Mouse (Mus musculus) forebrain, embryonic 16.5 days (tissue): ENCODE data around the gene Tmem203. TPM values are rescaled to one million over a fixed set of nuclear protein-coding genes. Genes with fewer than 3 reads are reported as not detected.
"Not testable (repeated sequence)": the region's sequence is repeated elsewhere in the genome, so short reads cannot be mapped to it uniquely, and the experiment has no call there.

Experiments
- ATAC-seq: fragments of 200-750 bp; cut with Nextera tagmentation; 2 replicates; pipeline ENCODE4 v1.8.0; 2017; ENCODE audit warnings: mild to moderate bottlenecking, moderate library complexity
- H3K27ac ChIP-seq: fragments of 300-500 bp; sonication (generic); 2 replicates; pipeline ENCODE4 v1.5.1; 2014; ENCODE audit warnings: low read length, control low read depth
- H3K27me3 ChIP-seq: fragments of 300-500 bp; sonication (generic); replicated peaks from 2 replicates; pipeline ENCODE4 v1.6.1; 2014; ENCODE audit warnings: low read length; ENCODE audit not compliant: control insufficient read depth, insufficient read depth
- H3K36me3 ChIP-seq: fragments of 300-500 bp; sonication (generic); 2 replicates; pipeline ENCODE4 v1.6.1; 2014; ENCODE audit not compliant: control insufficient read depth, insufficient read depth
- H3K4me1 ChIP-seq: fragments of 300-500 bp; sonication (generic); replicated peaks from 2 replicates; pipeline ENCODE4 v1.6.1; 2014; ENCODE audit warnings: low read length; ENCODE audit not compliant: control insufficient read depth, insufficient read depth
- H3K4me2 ChIP-seq: fragments of 300-500 bp; sonication (generic); 2 replicates; pipeline ENCODE4 v1.6.1; 2014; ENCODE audit warnings: mild to moderate bottlenecking, low read length, control low read depth
- H3K4me3 ChIP-seq: fragments of 300-500 bp; sonication (generic); replicated peaks from 2 replicates; pipeline ENCODE4 v1.5.1; 2014; ENCODE audit warnings: mild to moderate bottlenecking, low read length, control low read depth
- H3K9ac ChIP-seq: fragments of 300-500 bp; sonication (generic); replicated peaks from 2 replicates; pipeline ENCODE4 v1.6.1; 2014; ENCODE audit warnings: low read depth, low read length, control low read depth
- H3K9me3 ChIP-seq: fragments of 300-500 bp; sonication (generic); 2 replicates; pipeline ENCODE4 v1.6.1; 2016; ENCODE audit warnings: low read length; ENCODE audit not compliant: control insufficient read depth
- WGBS: fragments of 180-500 bp; shearing (Covaris S2); extraction: QIAGEN DNeasy Blood & Tissue Kit; methylation state at CpG from one replicate; pipeline ENCODE4 v1.1.7; 2014; 5-methylcytosine and 5-hydroxymethylcytosine counted together
- polyA plus RNA-seq: library from polyadenylated mRNA; unstranded; fragments of >200 nt; fragmentation: Nextera tagmentation; extraction: Ambion mirVana; gene quantifications from 2 replicates; pipeline ENCODE4 v1.2.1, GENCODE M21; 2015

Gene Tmem203
- polyA plus RNA-seq, 1 experiment from 2014 or later: 16.0 TPM

GRCm38 (mm10) chr2:25256443-25257109 is 1.3 kb downstream of the Tmem203 start:
- H3K4me1 ChIP-seq: peaks cover 21% of the 10 kb centered on the region
- not testable (repeated sequence) for H3K27ac ChIP-seq, H3K27me3 ChIP-seq, H3K36me3 ChIP-seq, H3K9me3 ChIP-seq, ATAC-seq
- peak overlapping the region; percentile 97 for H3K4me3 ChIP-seq
- WGBS: 60% methylated on average over 11 of the region's 12 CpGs
- H3K9ac ChIP-seq: peak overlapping the region; percentile 91
- peak overlapping the region; percentile 95 for H3K4me2 ChIP-seq

- not testable (repeated sequence) for H3K9ac ChIP-seq, H3K27ac ChIP-seq, H3K27me3 ChIP-seq, H3K4me2 ChIP-seq, H3K4me3 ChIP-seq, ATAC-seq, H3K9me3 ChIP-seq, H3K36me3 ChIP-seq
- WGBS: 87% methylated on average over 5 of the region's 5 CpGs
- peaks cover 24% of the 10 kb centered on the region for H3K4me1 ChIP-seq
These were observed 2.0 kb downstream of the Tmem203 start for GRCm38 (mm10) chr2:25257250-25257649.

- H3K4me3 ChIP-seq: no peak overlapping the region
- peaks cover 34% of the 10 kb centered on the region for H3K4me1 ChIP-seq
- no peaks in the 10 kb centered on the region for H3K36me3 ChIP-seq
- H3K9ac ChIP-seq: no peak overlapping the region
- no peaks in the 10 kb centered on the region; the same call in 1 of the 2 replicates for H3K27me3 ChIP-seq
- ATAC-seq: no peak
- H3K9me3 ChIP-seq: no peaks in the 10 kb centered on the region
- WGBS: 50% methylated on average over 2 of the region's 2 CpGs
- H3K27ac ChIP-seq: no peak overlapping the region
- no peak overlapping the region for H3K4me2 ChIP-seq
These were observed 3.6 kb downstream of the Tmem203 start for GRCm38 (mm10) chr2:25258887-25259286.

GRCm38 (mm10) chr2:25261870-25262269 is 6.6 kb downstream of the Tmem203 start:
- Histone ChIP-seq H3K4me1 (peaks cover 46% of the 10 kb centered on the region), H3K9ac (peak overlapping the region; percentile 62), H3K36me3 (no peaks in the 10 kb centered on the region), H3K27ac (peak overlapping the region; percentile 70), H3K27me3 (no peaks in the 10 kb centered on the region; the same call in 1 of the 2 replicates), H3K4me2 (peak overlapping the region; percentile 99), H3K4me3 (peak overlapping the region; percentile 67), H3K9me3 (no peaks in the 10 kb centered on the region)
- 48% methylated on average over 12 of the region's 12 CpGs for WGBS
- ATAC-seq: 0 out of 2 replicates have a peak, but pooled peaks have one; percentile 1

- peaks cover 47% of the 10 kb centered on the region for H3K4me1 ChIP-seq
These were observed 7.1 kb downstream of the Tmem203 start, which contains the start of gene Tprn for GRCm38 (mm10) chr2:25262291-25262767. Gene Tprn (plus strand): TSS chr2:25262618.

GRCm38 (mm10) chr2:25262795-25263622 is 7.8 kb downstream of the Tmem203 start:
- Histone ChIP-seq H3K36me3 (no peaks in the 10 kb centered on the region), H3K4me2 (peak overlapping the region; percentile 99), H3K4me3 (peak overlapping the region; percentile 67), H3K9me3 (no peaks in the 10 kb centered on the region), H3K4me1 (peaks cover 50% of the 10 kb centered on the region), H3K9ac (peak overlapping the region; percentile 74), H3K27me3 (no peaks in the 10 kb centered on the region; the same call in 1 of the 2 replicates), H3K27ac (peak overlapping the region; percentile 48)
- peak; percentile 32 for ATAC-seq
- under 1% methylated on average over 79 of the region's 82 CpGs for WGBS

More at GRCm38 (mm10) chr2:25262291-25262767, 7.1 kb downstream of the Tmem203 start, which contains the start of gene Tprn:
- Histone ChIP-seq H3K36me3 (no peaks in the 10 kb centered on the region), H3K4me3 (peak within 1 kb of the TSS; percentile 67), H3K4me2 (peak within 1 kb of the TSS; percentile 99), H3K27ac (peak within 1 kb of the TSS; percentile 70), H3K9me3 (no peaks in the 10 kb centered on the region), H3K9ac (peak within 1 kb of the TSS; percentile 74), H3K27me3 (no peaks in the 10 kb centered on the region; the same call in 1 of the 2 replicates)
- under 1% methylated on average over 39 of the region's 39 CpGs for WGBS
- ATAC-seq: peak; percentile 99

GRCm38 (mm10) chr2:25263623-25264285 is 8.5 kb downstream of the Tmem203 start:
- WGBS: 18% methylated on average over 12 of the region's 12 CpGs

GRCm38 (mm10) chr2:25264286-25264660 is 9.0 kb downstream of the Tmem203 start:
- no peak overlapping the region for H3K9ac ChIP-seq
- peaks cover 50% of the 10 kb centered on the region for H3K4me1 ChIP-seq
- no peak for ATAC-seq

More at GRCm38 (mm10) chr2:25263623-25264285, 8.5 kb downstream of the Tmem203 start:
- H3K27me3 ChIP-seq: no peaks in the 10 kb centered on the region; the same call in 1 of the 2 replicates
- no peaks in the 10 kb centered on the region for H3K36me3 ChIP-seq
- no peaks in the 10 kb centered on the region for H3K9me3 ChIP-seq
- H3K4me3 ChIP-seq: peak overlapping the region; percentile 67
- no peak overlapping the region for H3K27ac ChIP-seq
- H3K4me1 ChIP-seq: peaks cover 50% of the 10 kb centered on the region
- H3K9ac ChIP-seq: peak overlapping the region; percentile 74
- no peak for ATAC-seq
- peak overlapping the region; percentile 99 for H3K4me2 ChIP-seq

More at GRCm38 (mm10) chr2:25264286-25264660, 9.0 kb downstream of the Tmem203 start:
- Histone ChIP-seq H3K9me3 (no peaks in the 10 kb centered on the region), H3K36me3 (no peaks in the 10 kb centered on the region), H3K27me3 (no peaks in the 10 kb centered on the region; the same call in 1 of the 2 replicates), H3K27ac (no peak overlapping the region), H3K4me2 (peak overlapping the region; percentile 99), H3K4me3 (0 out of 2 replicates have a peak overlapping the region, but pooled peaks have one; percentile 1)
- 77% methylated on average over 5 of the region's 5 CpGs for whole genome bisulfite sequencing
